Mouse (Mus musculus) liver, embryonic 15.5 days (tissue): ENCODE measurements around the gene Cep131. TPM values are rescaled to one million over a fixed set of nuclear protein-coding genes. Genes with fewer than 3 reads are reported as not detected.

Experiments
- ATAC-seq: fragments of 200-750 bp; cut with Nextera tagmentation; 2 replicates; pipeline ENCODE4 v1.8.0; 2017; ENCODE audit warnings: moderate number of reproducible peaks, mild to moderate bottlenecking, moderate library complexity; ENCODE audit not compliant: insufficient read depth
- H3K27ac ChIP-seq: fragments of 300-500 bp; sonication (generic); replicated peaks from 2 replicates; pipeline ENCODE4 v1.5.1; 2015; ENCODE audit warnings: mild to moderate bottlenecking, inconsistent platforms
- H3K27me3 ChIP-seq: fragments of 300-500 bp; sonication (generic); 2 replicates; pipeline ENCODE4 v1.6.1; 2015; ENCODE audit warnings: mild to moderate bottlenecking, inconsistent platforms
- H3K36me3 ChIP-seq: fragments of 300-500 bp; sonication (generic); replicated peaks from 2 replicates; pipeline ENCODE4 v1.6.1; 2015; ENCODE audit warnings: moderate library complexity, mild to moderate bottlenecking, inconsistent platforms
- H3K4me1 ChIP-seq: fragments of 300-500 bp; sonication (generic); replicated peaks from 2 replicates; pipeline ENCODE4 v1.6.1; 2015; ENCODE audit warnings: inconsistent platforms
- H3K4me2 ChIP-seq: fragments of 300-500 bp; sonication (generic); 2 replicates; pipeline ENCODE4 v1.6.1; 2015; ENCODE audit warnings: moderate library complexity, mild to moderate bottlenecking, inconsistent platforms
- H3K4me3 ChIP-seq: fragments of 300-500 bp; sonication (generic); replicated peaks from 2 replicates; pipeline ENCODE4 v1.5.1; 2015; ENCODE audit warnings: mild to moderate bottlenecking, inconsistent platforms
- H3K9ac ChIP-seq: fragments of 300-500 bp; sonication (generic); 2 replicates; pipeline ENCODE4 v1.6.1; 2015; ENCODE audit warnings: moderate library complexity, mild to moderate bottlenecking, inconsistent platforms
- H3K9me3 ChIP-seq: fragments of 300-500 bp; sonication (generic); replicated peaks from 2 replicates; pipeline ENCODE4 v1.6.1; 2016; ENCODE audit warnings: inconsistent platforms
- WGBS: fragments of 180-500 bp; shearing (Covaris S2); methylation state at CpG from one replicate; pipeline ENCODE4 v1.1.7; 2015; ENCODE audit warnings: mixed read lengths; ENCODE audit not compliant: insufficient replicate concordance; 5-methylcytosine and 5-hydroxymethylcytosine counted together
- polyA plus RNA-seq: library from polyadenylated mRNA; unstranded; fragments of >200 nt; fragmentation: Nextera tagmentation; extraction: Ambion mirVana; gene quantifications from 2 replicates; pipeline ENCODE4 v1.2.1, GENCODE M21; 2015

Cep131 gene
- polyA plus RNA-seq, 1 experiment from 2014 or later = 4.6 TPM

GRCm38 (mm10) chr11:120048252-120048556 lies 38.4 kb downstream of the Cep131 start:
- WGBS = 5% methylated on average over 23 of the region's 23 CpGs

GRCm38 (mm10) chr11:120047531-120048251 lies 38.9 kb downstream of the Cep131 start:
- ATAC-seq = no peak
- no peak overlapping the region for H3K27ac ChIP-seq
- no peak overlapping the region for H3K9ac ChIP-seq
- H3K36me3 ChIP-seq = no peaks in the 10 kb centered on the region
- no peaks in the 10 kb centered on the region for H3K9me3 ChIP-seq
- no peak overlapping the region for H3K4me2 ChIP-seq
- 13% methylated on average over 23 of the region's 23 CpGs for WGBS
- H3K27me3 ChIP-seq = peaks cover 66% of the 10 kb centered on the region
- H3K4me3 ChIP-seq = no peak overlapping the region
- H3K4me1 ChIP-seq = peaks cover 23% of the 10 kb centered on the region

More at GRCm38 (mm10) chr11:120048252-120048556, 38.4 kb downstream of the Cep131 start:
- no peak overlapping the region for H3K4me3 ChIP-seq
- peaks cover 66% of the 10 kb centered on the region for H3K27me3 ChIP-seq
- H3K27ac ChIP-seq = no peak overlapping the region
- H3K9me3 ChIP-seq = no peaks in the 10 kb centered on the region
- H3K4me1 ChIP-seq = peaks cover 23% of the 10 kb centered on the region
- no peak for ATAC-seq
- H3K4me2 ChIP-seq = no peak overlapping the region
- no peak overlapping the region for H3K9ac ChIP-seq
- no peaks in the 10 kb centered on the region for H3K36me3 ChIP-seq

DNA sequence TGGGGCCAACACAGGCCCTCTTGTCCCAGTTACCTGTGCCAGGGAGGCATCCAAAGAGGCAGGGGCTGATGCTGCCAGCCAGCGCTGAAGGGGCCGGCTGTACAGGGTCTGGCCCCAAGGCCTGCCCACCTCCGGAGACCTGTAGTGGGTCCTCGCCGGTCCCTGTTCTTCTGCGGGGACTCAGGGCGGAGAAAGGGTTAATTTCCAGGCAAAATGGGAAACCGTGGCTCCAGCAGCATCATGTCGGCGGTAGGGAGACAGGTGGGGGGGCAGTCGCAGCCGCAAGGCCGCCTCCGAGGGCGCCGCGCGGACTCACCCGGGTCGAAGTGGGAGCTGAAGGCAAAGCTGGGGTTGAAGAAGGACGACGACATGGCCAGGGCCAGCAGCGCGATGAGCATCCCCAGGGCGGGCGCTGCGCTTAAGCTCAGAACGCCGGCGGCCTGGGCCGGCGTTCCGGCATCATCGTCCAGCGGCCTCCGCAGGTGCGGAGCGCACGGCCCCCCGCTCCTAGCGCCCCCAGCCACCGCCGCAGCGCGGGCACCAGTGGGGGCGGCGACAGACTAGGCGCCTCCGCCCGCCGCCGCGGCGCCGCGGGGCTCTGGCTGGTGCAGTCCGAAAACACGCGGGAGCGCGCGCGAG lies 40.0 kb downstream of the Cep131 start, which contains the start of gene Aatk:
Aatk (minus strand) TSS at position 615 of the 639 bp plus-strand sequence.
- Histone ChIP-seq H3K27me3 (peaks cover 66% of the 10 kb centered on the region), H3K9ac (no peak within 1 kb of the TSS)

DNA sequence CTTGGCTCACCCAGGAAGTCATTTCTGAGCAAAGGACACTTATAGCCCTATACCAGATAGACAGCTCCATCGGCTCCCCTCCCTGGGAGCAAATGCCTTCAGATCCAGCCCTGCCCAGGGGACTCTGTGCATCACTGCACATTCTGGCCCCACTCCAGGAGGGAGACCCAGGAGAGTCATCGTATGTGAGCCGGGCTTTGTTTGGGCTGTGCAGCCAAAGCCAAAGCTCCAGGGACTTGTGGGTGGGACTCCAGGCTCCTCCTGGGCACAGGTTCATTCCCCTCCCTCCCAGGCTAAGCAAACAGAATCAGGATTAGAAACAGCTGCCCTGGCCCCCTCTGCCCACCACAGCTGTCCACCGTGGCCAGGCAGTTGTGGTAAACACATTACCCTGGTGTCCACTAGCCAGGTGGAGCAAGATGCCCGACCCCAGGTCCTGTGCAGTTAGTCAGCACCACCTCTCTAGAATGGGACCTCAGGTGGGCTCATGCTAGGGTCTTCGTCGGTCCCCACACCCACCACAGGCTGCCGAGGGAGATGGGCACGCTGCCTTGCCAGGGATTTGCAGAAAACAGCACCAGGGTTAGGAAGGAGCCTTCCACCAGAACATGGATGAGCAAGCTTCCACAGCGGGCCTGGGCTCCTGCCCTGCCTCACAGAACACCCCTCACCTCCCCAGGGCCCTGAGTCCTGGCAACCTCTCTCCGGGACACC lies 40.6 kb downstream of the Cep131 start:
- Histone ChIP-seq H3K9me3 (no peaks in the 10 kb centered on the region), H3K9ac (no peak overlapping the region), H3K4me1 (peaks cover 27% of the 10 kb centered on the region), H3K27ac (no peak overlapping the region), H3K36me3 (no peaks in the 10 kb centered on the region), H3K27me3 (peaks cover 62% of the 10 kb centered on the region), H3K4me3 (no peak overlapping the region), H3K4me2 (no peak overlapping the region)
- 45% methylated on average over 11 of the region's 11 CpGs for WGBS
- no peak for ATAC-seq

More for the DNA sequence above, 40.0 kb downstream of the Cep131 start, which contains the start of gene Aatk:
- WGBS = 3% methylated on average over 63 of the region's 63 CpGs
- H3K27ac ChIP-seq = no peak within 1 kb of the TSS
- H3K36me3 ChIP-seq = no peaks in the 10 kb centered on the region
- peak within 1 kb of the TSS; percentile 37 for H3K4me3 ChIP-seq
- peak within 1 kb of the TSS; percentile 64 for H3K4me2 ChIP-seq
- H3K4me1 ChIP-seq = peaks cover 23% of the 10 kb centered on the region
- no peak for ATAC-seq
- no peaks in the 10 kb centered on the region for H3K9me3 ChIP-seq

DNA sequence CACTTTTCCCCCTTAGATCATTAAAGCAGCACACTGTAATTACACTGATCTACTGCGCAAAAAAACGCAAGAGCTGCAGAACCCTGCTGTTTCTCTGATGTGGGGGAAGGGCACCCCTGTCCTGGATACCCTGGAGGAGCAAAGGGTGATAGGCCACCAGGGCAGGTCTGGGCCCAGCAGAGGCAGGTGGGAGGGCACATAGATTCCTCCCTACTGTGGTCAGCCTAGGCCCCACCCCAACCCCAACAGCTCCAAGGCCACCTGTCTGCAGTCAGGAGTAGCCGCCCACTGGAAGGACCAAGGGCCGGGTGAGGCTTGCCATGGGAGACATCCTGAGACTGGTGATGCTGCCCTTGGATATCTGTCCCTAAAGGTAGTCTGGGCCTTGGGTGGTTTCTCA lies 41.3 kb downstream of the Cep131 start:
- Histone ChIP-seq H3K4me2 (no peak overlapping the region), H3K4me1 (peaks cover 29% of the 10 kb centered on the region), H3K36me3 (no peaks in the 10 kb centered on the region), H3K9me3 (no peaks in the 10 kb centered on the region), H3K27me3 (peaks cover 57% of the 10 kb centered on the region), H3K4me3 (no peak overlapping the region), H3K27ac (no peak overlapping the region), H3K9ac (no peak overlapping the region)
- WGBS = 65% methylated on average over 4 of the region's 4 CpGs
- no peak for ATAC-seq

DNA sequence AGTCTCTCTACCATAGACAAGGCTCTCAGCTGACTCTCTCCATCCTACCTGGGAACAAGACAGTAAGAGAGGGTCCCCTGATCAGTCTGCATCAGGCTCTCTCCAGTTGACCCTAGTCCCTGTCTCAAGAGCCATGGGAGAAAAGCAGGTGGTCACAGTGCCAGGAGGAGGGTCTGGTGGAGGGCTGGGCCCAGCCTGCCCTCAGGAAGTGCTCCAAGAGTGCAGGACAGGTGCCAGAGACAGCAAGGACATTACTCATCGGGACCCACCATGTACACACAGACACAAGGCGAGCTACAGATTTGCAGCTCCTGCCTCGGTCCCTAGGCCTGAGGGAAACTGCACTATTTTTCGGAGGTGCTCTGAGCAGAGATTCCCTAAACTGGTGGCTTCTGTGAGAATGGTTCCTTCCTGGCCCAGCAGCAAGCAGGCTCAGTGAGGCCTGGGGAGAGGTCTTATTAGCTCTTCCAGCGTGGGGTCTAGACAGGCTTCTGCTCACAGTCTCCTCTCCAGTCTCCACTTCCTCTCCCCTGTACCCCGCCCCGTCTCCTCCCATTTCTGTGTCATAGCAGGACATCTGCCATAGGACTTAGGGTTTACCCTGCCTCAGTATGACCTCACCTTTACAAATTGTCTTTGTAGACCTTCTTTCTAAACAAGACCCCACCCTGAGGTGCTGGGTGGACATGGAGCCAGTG lies 44.3 kb downstream of the Cep131 start:
- Histone ChIP-seq H3K4me2 (peak overlapping the region; percentile 19; the same call in 1 of the 2 replicates), H3K27ac (peak overlapping the region; percentile 70), H3K9ac (no peak overlapping the region)

GRCm38 (mm10) chr11:120041191-120042123 lies 45.2 kb downstream of the Cep131 start:
- H3K4me2 ChIP-seq = peak overlapping the region; percentile 38
- WGBS = 41% methylated on average over 13 of the region's 13 CpGs
- H3K4me1 ChIP-seq = peaks cover 15% of the 10 kb centered on the region
- H3K27ac ChIP-seq = peak overlapping the region; percentile 70
- no peaks in the 10 kb centered on the region for H3K9me3 ChIP-seq
- no peaks in the 10 kb centered on the region for H3K36me3 ChIP-seq
- H3K27me3 ChIP-seq = peaks cover 20% of the 10 kb centered on the region
- no peak overlapping the region for H3K9ac ChIP-seq
- peak; percentile 62 for ATAC-seq
- H3K4me3 ChIP-seq = peak overlapping the region; percentile 24; the same call in 1 of the 2 replicates

More for the DNA sequence above, 44.3 kb downstream of the Cep131 start:
- peaks cover 20% of the 10 kb centered on the region for H3K4me1 ChIP-seq
- WGBS = 32% methylated on average over 7 of the region's 7 CpGs
- no peak overlapping the region for H3K4me3 ChIP-seq
- no peaks in the 10 kb centered on the region for H3K9me3 ChIP-seq
- H3K36me3 ChIP-seq = no peaks in the 10 kb centered on the region
- H3K27me3 ChIP-seq = peaks cover 28% of the 10 kb centered on the region
- no peak for ATAC-seq

GRCm38 (mm10) chr11:120040440-120040839 lies 46.2 kb downstream of the Cep131 start:
- Histone ChIP-seq H3K4me2 (no peak overlapping the region), H3K27ac (peak overlapping the region; percentile 70), H3K9ac (no peak overlapping the region), H3K36me3 (no peaks in the 10 kb centered on the region), H3K9me3 (no peaks in the 10 kb centered on the region), H3K4me3 (no peak overlapping the region), H3K4me1 (peaks cover 6% of the 10 kb centered on the region), H3K27me3 (peaks cover 9% of the 10 kb centered on the region)
- 33% methylated on average over 8 of the region's 8 CpGs for WGBS
- no peak for ATAC-seq

DNA sequence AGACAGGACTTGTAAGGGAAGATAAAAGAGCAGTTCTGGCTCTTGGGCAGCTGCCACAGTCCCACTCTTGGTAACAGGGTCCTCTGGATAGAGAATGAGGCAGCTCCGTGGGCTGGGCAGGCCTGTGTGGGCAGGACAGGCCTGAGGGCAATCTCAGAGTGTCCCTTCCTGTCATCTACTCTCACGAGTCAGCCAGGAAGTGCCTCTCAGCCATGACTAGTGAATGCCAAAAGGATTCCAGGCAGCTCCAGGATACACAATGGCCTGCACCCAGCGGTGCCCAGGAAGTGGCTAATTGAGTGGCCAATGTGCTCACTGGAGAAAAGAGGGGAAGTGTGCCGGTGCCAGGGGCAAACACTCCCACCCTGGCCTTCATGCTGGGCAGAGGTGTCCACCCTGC lies 47.0 kb downstream of the Cep131 start:
- Histone ChIP-seq H3K27ac (peak overlapping the region; percentile 19; the same call in 1 of the 2 replicates), H3K9ac (no peak overlapping the region), H3K4me2 (peak overlapping the region; percentile 24; the same call in 1 of the 2 replicates), H3K4me1 (peaks cover 6% of the 10 kb centered on the region), H3K36me3 (no peaks in the 10 kb centered on the region), H3K27me3 (0 out of 2 replicates have a peak, but pooled peaks cover under 1% of the 10 kb centered on the region), H3K9me3 (no peaks in the 10 kb centered on the region), H3K4me3 (no peak overlapping the region)
- no peak for ATAC-seq
- WGBS = 24% methylated on average over 4 of the region's 4 CpGs

DNA sequence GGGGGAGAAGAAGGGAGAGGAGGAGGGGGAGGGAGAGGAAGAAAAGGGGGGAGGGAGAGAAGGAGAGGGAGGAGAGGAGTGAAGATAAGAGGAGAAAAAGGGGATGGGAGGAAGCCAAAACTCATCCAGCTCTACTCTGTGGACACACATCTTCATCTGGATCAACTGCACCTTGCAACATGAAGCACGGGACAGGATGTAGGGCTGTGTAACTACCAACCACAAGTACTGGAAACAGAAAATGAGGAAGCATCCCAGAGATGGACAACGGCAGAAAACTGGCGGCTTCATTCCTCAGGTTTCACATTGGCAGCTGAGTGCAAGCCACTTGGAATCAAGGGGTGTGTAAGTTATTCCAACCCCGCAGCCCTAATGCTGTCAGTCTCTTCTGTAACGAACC lies 51.9 kb downstream of the Cep131 start:
- H3K9me3 ChIP-seq = no peaks in the 10 kb centered on the region
- no peak overlapping the region for H3K27ac ChIP-seq
- H3K4me3 ChIP-seq = no peak overlapping the region
- ATAC-seq = no peak
- no peaks in the 10 kb centered on the region for H3K27me3 ChIP-seq
- 20% methylated on average over 5 of the region's 5 CpGs for WGBS
- H3K4me1 ChIP-seq = peaks cover 6% of the 10 kb centered on the region; the same call in 1 of the 2 replicates
- no peak overlapping the region for H3K4me2 ChIP-seq
- H3K36me3 ChIP-seq = no peaks in the 10 kb centered on the region
- H3K9ac ChIP-seq = no peak overlapping the region
